Mouse (Mus musculus): ENCODE results near the gene Cish. TPM values are rescaled to one million over a fixed set of nuclear protein-coding genes. Genes with fewer than 3 reads are reported as not detected.

Cish gene
- total and polyA plus RNA-seq, 3 experiments = 10.0 to 24.5 TPM; not detected in 1

- Histone ChIP-seq H3K4me1 (ENCODE audit: control insufficient read depth in 1 of 2, insufficient read depth in 2 of 2, low read length in 2 of 2) (peaks cover 38 to 58% of the 10 kb centered on the region in 2 experiments), H3K4me3 (ENCODE audit: control insufficient read depth in 1 of 2, insufficient read depth in 1 of 2, low read depth in 2 of 2, low read length in 2 of 2) (no peak overlapping the region), H3K9me3 (replicated peaks; ENCODE audit: insufficient read depth, low read length) (no peaks in the 10 kb centered on the region), H3K27ac (ENCODE audit: control insufficient read depth, low read depth, low read length) (no peak overlapping the region), H3K79me2 (ENCODE audit: control insufficient read depth, insufficient read depth, low read length, poor library complexity) (no peaks in the 10 kb centered on the region), H3K27me3 (ENCODE audit: control insufficient read depth in 1 of 2, insufficient read depth in 2 of 2, low read length in 2 of 2) (no peaks in the 10 kb centered on the region), H3K36me3 (ENCODE audit: control insufficient read depth in 1 of 2, insufficient read depth in 2 of 2, low read length in 2 of 2) (peaks cover 0 to 45% of the 10 kb centered on the region in 2 experiments; a peak in 2 of 4 replicates), H3K9ac (ENCODE audit: control insufficient read depth, low read depth, low read length, poor library complexity, severe bottlenecking) (no peak overlapping the region)
- DNase-seq (ENCODE audit: low read depth, low spot score) = no peak
- TF ChIP-seq E2F4 (IDR thresholded peaks at IDR 0.05; ENCODE audit: borderline replicate concordance, low read depth, low read length) = no peak
- no peak for TF ChIP-seq MEF2A (IDR thresholded peaks at IDR 0.05; ENCODE audit: extremely low read depth, insufficient replicate concordance, low read depth, low read length, poor library complexity, severe bottlenecking)
- no peak for TF ChIP-seq POLR2AphosphoS5 (IDR thresholded peaks at IDR 0.05; ENCODE audit: borderline replicate concordance, low read depth, low read length)
- no peak for TF ChIP-seq ELF1 (IDR thresholded peaks at IDR 0.05; ENCODE audit: low read depth, low read length)
- no peak for TF ChIP-seq HCFC1 (IDR thresholded peaks at IDR 0.05; ENCODE audit: low read depth, low read length)
- no peak for TF ChIP-seq SMC3 (IDR thresholded peaks at IDR 0.05; ENCODE audit: low read depth, low read length)
Measured at GRCm38 (mm10) chr9:107271177-107271938, 24.5 kb upstream of the Cish start.

- no peaks in the 10 kb centered on the region for H3K79me2 ChIP-seq (ENCODE audit: control insufficient read depth, insufficient read depth, low read length, poor library complexity)
- H3K9ac ChIP-seq (ENCODE audit: control insufficient read depth, low read depth, low read length, poor library complexity, severe bottlenecking) = no peak overlapping the region
- no peak overlapping the region for H3K4me3 ChIP-seq (ENCODE audit: control insufficient read depth in 1 of 2, insufficient read depth in 1 of 2, low read depth in 2 of 2, low read length in 2 of 2)
- peaks cover 33 to 52% of the 10 kb centered on the region in 2 experiments for H3K4me1 ChIP-seq (ENCODE audit: control insufficient read depth in 1 of 2, insufficient read depth in 2 of 2, low read length in 2 of 2)
- no peaks in the 10 kb centered on the region for H3K9me3 ChIP-seq (replicated peaks; ENCODE audit: insufficient read depth, low read length)
- H3K27ac ChIP-seq (ENCODE audit: control insufficient read depth, low read depth, low read length) = 0 out of 2 replicates have a peak overlapping the region, but pooled peaks have one; percentile 10
- H3K36me3 ChIP-seq (ENCODE audit: control insufficient read depth in 1 of 2, insufficient read depth in 2 of 2, low read length in 2 of 2) = peaks cover 0 to 39% of the 10 kb centered on the region in 2 experiments; a peak in 2 of 4 replicates
- no peaks in the 10 kb centered on the region for H3K27me3 ChIP-seq (ENCODE audit: control insufficient read depth in 1 of 2, insufficient read depth in 2 of 2, low read length in 2 of 2)
- peak; percentile 67 for DNase-seq (ENCODE audit: low read depth, low spot score)
- TF ChIP-seq ZNF384 (IDR thresholded peaks at IDR 0.05; ENCODE audit: low read depth, low read length) (no peak), KAT2A (conservative IDR thresholded peaks at IDR 0.05; ENCODE audit: low read depth, low read length) (no peak), NELFE (IDR thresholded peaks at IDR 0.05; ENCODE audit: low read depth, low read length) (no peak), ZMIZ1 (IDR thresholded peaks at IDR 0.05; ENCODE audit: low read depth, low read length) (no peak), POLR2AphosphoS5 (IDR thresholded peaks at IDR 0.05; ENCODE audit: borderline replicate concordance, low read depth, low read length) (no peak), CTCF (IDR thresholded peaks at IDR 0.05 in 2 of 3, conservative IDR thresholded peaks at IDR 0.05 in 1 of 3; ENCODE audit: control insufficient read depth in 1 of 3, insufficient read depth in 1 of 3, low read depth in 2 of 3, low read length in 3 of 3, poor library complexity in 1 of 3, severe bottlenecking in 1 of 3) (no peak), ETS1 (IDR thresholded peaks at IDR 0.05; ENCODE audit: low read depth, low read length) (no peak), MYB (IDR thresholded peaks at IDR 0.05; ENCODE audit: low read depth, low read length) (no peak), ELF1 (IDR thresholded peaks at IDR 0.05; ENCODE audit: low read depth, low read length) (no peak), RCOR1 (IDR thresholded peaks at IDR 0.05; ENCODE audit: low read depth, low read length) (peak; percentile 65; the same call in 1 of the 2 replicates), UBTF (IDR thresholded peaks at IDR 0.05; ENCODE audit: borderline replicate concordance, insufficient read depth, low read depth, low read length) (no peak), GATA1 (IDR thresholded peaks at IDR 0.05; ENCODE audit: low read depth, low read length) (peak; percentile 80), MAZ (IDR thresholded peaks at IDR 0.05; ENCODE audit: low read depth, low read length) (no peak), MXI1 (IDR thresholded peaks at IDR 0.05; ENCODE audit: low read depth, low read length) (no peak), POLR2A (IDR thresholded peaks at IDR 0.05; ENCODE audit: control insufficient read depth in 1 of 2, insufficient read depth in 1 of 2, low read depth in 1 of 2, low read length in 2 of 2, poor library complexity in 1 of 2) (no peak), BHLHE40 (IDR thresholded peaks at IDR 0.05; ENCODE audit: borderline replicate concordance, low read depth, low read length) (no peak), SIN3A (IDR thresholded peaks at IDR 0.05; ENCODE audit: low read length) (peak; percentile 31; the same call in 1 of the 2 replicates), TBP (IDR thresholded peaks at IDR 0.05; ENCODE audit: low read depth, low read length) (no peak), GABPA (IDR thresholded peaks at IDR 0.05; ENCODE audit: low read depth, low read length) (no peak), E2F4 (IDR thresholded peaks at IDR 0.05; ENCODE audit: borderline replicate concordance, low read depth, low read length) (no peak), NRF1 (IDR thresholded peaks at IDR 0.05; ENCODE audit: insufficient read depth, low read depth, low read length, poor library complexity, severe bottlenecking) (no peak), USF1 (IDR thresholded peaks at IDR 0.05; ENCODE audit: low read depth, low read length) (no peak), ZKSCAN1 (IDR thresholded peaks at IDR 0.05; ENCODE audit: low read depth, low read length) (no peak), MEF2A (IDR thresholded peaks at IDR 0.05; ENCODE audit: extremely low read depth, insufficient replicate concordance, low read depth, low read length, poor library complexity, severe bottlenecking) (no peak), TCF12 (IDR thresholded peaks at IDR 0.05; ENCODE audit: low read depth, low read length) (peak; percentile 78), HCFC1 (IDR thresholded peaks at IDR 0.05; ENCODE audit: low read depth, low read length) (no peak), POLR2AphosphoS2 (IDR thresholded peaks at IDR 0.05; ENCODE audit: low read length) (no peak), JUND (IDR thresholded peaks at IDR 0.05; ENCODE audit: low read depth, low read length) (no peak)
Measured at GRCm38 (mm10) chr9:107272284-107272683, 23.5 kb upstream of the Cish start.
